Mouse (Mus musculus): ENCODE data around the gene Gramd1b.

DNA sequence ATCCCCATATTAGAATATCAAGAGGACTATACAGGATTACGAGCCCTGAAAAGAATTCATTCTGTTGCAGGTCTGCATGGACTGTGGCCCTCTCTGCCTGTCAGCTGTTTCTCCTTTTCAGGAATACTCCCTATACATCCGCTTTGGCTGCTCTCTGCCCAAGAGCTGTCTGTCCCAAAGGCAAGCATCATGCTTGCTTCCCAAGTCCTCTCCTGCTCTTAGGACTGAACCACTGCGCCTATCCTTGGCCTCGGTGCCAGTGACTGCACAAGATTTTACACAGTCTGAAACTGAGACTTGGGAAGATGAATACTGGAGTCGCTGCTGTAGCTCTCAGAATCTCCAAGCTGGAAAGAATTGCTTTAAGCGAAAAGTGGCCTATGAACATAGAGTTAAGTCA, 68.8 kb downstream of the Gramd1b start:
- TF ChIP-seq POLR2A (IDR thresholded peaks at IDR 0.05; ENCODE audit: insufficient read depth, low read depth, low read length) (no peak), CTCF (IDR thresholded peaks at IDR 0.05; ENCODE audit: insufficient read depth, low read depth, low read length) (no peak)
